Mouse (Mus musculus): ENCODE results near the gene Kidins220.

The Kidins220 gene

DNA sequence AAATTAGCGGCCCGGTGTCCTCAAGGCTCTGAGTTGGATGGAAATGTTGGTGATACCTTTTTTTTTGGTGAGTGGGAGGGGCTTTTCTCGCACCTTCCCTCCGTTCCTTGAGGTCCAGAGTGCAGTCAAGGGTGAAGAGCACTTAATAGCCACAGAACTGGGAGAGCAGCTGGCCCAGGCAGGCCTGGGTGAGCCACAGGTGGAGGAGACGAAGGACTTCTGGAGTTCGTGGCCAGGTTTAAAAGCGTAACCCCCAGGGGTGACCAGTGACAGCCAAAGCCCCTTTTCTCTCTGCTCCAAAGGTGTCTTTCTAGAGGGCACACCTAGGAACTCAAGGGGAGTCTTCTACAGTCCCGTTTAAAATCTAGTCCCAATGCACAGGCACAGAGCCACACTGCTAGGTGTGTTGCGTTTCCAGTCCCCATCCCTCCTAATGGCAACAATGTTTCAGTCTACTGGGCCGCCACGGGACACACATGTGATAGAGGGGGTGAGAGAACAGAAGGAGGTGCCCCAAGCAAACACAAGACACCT, 118.6 kb downstream of the Kidins220 start:
- no peak for DNase-seq

DNA sequence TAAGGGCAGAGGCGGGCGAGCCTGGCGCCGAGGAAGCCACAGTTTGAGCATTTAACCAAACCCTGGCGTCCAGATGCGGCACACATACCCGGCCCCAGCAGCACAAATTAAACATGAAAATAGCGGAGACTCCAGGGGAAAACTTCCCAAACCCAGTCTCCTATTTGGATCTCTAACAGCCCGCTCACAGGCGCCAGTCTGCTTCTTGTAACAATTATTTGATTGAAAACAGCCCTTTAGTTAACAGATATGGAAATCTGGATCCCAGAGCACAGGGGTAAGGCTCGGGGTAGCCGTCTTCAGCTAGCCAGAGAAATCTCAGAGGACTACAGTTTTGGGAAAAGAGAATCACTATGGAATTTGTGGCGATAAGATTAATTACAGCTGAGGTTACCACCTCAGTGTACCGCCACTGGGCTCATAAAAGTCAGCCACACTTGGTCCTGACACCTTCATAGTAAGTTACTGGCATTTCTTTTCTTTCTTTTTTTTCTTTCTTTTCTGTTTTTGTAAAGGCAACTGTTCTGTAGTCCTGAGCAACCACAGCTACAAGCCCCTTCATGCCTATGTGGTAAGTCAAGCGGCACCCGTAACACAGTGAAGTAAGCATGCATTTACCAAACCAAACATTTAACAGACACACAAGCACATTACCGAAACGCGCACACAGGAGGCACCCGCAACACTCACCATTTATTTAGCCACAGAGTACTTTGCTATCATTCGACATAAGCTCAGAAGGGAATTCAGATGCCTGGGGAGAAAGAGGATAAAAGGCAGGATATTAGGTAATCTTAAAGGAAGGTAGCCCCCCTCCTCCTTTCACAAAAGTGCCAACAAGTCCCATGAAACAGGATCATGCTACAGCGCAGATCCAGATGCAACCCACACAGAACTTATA, 120.1 kb downstream of the Kidins220 start:
- peak; percentile 36 for DNase-seq

DNA sequence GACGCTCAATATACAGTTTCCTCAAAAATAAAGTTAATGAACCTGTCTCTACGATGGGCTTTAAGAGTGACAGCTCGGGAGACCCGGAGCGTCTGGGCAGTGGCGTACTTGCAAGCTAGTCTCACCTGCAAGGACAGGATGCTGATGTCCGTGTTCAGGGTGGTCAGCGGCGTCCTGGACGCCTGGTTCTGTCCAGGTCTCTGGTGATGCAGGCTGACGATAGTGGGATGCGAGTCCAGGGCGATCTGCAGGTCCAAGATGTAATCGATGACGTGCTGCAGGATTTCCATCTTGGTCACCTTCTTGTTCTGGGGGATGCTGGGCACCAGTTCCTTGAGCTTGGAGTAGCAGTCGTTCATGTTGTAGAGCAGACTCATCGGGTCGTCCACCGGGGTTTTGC, 120.8 kb downstream of the Kidins220 start:
- DNase-seq = no peak

DNA sequence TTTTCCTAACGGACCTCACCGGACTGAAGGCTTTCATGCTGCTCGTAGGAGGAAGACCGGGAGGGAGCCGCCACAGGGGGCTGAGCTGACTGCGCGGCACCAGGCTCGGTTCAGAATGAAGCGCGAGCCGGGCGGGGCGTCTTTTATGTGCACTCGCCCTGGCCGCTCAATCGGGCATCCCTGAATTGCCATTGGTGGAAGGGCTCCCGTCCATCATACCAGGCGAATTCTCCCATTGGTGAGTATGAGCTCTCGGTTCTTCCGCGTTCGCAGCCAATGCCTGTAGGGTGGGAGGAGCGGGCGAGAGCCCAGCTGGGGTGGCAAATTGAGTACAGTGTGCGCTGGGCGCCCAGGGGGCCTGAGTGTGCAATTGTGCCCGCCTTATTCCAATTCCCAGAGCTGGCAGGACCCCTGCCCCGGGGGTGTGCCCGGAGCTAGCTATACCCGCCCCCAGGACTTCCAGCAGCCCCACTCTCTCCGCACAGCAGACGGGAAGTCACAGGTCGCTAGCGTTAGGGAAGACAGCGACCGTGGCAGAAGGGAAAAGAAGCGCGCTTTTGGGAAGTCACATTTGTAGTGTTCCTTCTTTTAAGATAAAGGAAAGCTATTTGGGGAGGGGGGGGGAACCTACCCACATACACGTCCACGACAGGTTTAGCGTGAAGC, 121.4 kb downstream of the Kidins220 start:
- peak; percentile 97 for DNase-seq

DNA sequence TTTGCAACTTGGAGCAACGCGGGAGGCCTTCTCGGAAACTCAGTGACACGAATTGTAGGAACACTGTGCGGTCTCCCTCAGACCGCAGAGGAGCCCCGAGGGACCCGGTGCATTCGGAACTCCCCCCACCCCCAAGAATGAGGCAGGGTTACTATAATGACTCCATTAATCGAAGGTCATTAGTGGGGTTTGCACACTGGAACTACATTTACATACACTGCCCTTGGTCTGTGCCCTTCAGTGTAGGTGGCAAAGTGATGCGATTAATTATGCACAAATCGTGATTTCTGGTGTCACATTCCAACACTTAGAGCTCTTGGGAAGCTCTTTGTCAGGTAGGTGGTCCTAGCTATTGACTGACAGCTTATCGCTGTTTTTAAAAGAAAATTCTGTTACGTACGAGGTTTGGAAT, 121.9 kb downstream of the Kidins220 start:
- DNase-seq = no peak

DNA sequence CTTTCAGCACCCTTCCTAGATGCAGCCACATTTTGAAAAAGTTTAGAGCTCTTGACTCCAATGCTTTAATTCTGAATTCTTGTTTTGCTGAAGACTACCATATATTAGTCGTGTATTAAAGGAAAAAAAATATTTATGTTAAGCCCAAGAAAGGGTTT, 122.2 kb downstream of the Kidins220 start, which contains the start of gene Id2:
Gene Id2, minus strand, starts transcription at position 89 of the 158 bp plus-strand sequence.
- no peak for DNase-seq

DNA sequence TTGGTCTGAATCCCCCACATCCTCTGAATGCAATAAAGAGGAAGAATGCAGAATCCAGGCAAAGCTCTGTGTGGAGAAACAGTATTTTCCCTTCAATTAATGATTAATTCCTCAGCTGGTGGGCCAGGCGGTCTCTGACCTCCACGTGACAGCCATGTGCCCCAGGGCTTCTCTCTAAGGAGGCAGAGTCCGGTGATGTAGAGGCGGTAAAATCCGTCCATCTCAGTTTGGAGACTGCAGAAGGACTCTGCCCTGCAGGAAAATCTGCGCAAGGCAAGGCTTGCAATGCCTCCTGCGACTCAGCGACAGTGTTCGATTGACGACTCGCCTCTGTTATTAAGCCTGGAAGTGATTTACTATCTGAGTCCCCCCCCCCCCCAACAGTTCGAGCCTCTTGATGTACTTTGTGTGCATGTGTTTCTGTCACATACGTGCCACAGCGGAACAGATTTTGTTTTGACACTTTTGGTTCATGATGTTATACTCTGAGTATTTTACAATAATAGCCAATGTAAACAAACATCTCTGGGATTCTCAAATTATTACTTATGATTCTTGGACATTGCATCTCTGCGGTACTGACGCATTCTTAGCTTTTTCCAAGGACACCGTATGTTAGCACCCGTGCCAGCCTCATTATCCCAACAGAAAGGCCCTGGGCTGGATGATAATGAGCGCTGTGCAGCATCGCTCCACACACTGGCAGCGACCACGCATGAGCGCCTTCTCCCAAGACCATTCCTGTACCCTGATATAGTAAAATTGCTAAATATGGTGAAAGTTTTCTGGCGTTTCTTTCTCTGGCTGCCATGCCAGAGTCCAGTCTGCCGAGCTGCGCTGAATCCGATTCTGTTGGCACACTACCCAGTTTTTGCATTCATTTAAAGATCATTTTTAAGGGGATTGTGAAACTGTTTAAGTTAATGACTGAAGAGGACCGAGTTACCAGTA, 122.8 kb downstream of the Kidins220 start:
- DNase-seq = peak; percentile 26

DNA sequence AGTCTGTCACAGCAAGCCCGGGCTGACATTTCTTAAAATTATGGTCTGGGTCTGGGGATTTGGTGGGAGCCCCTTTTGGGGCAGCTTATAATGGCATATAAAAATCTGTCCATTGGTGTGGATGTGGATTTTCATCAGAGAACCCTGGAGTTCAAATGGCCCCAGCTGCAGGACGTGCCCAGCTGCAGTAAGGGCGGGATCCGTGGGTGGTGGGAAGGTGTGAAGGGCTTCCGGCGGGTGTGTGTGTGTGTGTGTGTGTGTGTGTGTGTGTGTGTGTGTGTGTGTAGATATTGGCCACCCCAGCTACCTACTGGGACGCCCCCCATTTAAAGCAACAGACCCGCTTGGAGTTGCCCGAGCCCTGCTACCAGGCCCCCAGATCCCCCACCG, 123.4 kb downstream of the Kidins220 start:
- DNase-seq = no peak

DNA sequence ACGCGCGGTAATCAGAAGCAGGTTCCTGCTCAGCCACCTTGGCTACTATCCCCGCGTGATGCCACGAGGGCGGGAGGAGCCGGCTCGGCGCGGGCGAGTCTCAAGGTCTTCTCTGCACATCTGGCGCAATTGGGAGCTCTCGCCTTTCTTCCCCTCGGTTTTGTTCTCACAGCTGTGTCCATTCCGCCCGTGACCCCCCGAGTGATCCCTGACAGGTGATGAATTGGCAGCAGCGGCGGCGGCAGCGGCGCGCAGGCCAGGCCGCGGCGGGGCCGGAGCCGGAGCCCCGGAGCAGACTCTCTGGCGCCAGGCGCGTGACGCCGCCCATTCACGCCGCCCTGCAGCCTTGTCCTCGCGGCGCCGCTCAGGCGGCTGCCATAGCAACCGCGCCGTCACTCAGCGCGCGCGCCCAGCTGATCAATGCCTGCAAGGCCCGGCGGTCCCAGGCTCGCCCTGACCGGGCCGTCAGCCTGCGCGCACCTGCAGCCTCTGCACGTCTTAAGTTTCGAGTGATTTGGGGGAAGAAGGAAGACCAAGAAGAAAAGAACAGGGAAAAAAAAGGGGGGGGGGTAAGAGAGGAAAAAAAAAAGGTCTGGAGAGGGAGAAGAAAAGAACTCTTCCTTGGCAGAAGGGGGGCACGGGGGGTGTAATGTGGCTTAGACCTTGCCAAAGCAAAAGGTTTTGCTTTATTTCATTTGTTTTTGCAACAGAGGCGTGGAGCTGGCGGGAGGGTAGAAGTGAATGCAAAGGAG, 124.0 kb downstream of the Kidins220 start:
- DNase-seq = peak; percentile 94

DNA sequence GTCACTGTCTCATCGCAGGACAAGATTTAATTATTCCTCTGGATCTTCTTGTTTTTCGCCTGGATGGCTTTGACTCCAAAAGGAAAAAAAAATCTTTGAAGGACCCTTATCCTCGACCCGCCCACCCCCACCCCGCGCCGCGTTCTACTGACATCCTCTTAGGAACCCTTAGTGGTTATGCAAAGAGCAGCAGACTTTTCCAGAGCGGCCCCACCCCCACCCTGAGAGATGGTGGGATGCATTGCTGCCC, 124.5 kb downstream of the Kidins220 start:
- DNase-seq = peak; percentile 52

DNA sequence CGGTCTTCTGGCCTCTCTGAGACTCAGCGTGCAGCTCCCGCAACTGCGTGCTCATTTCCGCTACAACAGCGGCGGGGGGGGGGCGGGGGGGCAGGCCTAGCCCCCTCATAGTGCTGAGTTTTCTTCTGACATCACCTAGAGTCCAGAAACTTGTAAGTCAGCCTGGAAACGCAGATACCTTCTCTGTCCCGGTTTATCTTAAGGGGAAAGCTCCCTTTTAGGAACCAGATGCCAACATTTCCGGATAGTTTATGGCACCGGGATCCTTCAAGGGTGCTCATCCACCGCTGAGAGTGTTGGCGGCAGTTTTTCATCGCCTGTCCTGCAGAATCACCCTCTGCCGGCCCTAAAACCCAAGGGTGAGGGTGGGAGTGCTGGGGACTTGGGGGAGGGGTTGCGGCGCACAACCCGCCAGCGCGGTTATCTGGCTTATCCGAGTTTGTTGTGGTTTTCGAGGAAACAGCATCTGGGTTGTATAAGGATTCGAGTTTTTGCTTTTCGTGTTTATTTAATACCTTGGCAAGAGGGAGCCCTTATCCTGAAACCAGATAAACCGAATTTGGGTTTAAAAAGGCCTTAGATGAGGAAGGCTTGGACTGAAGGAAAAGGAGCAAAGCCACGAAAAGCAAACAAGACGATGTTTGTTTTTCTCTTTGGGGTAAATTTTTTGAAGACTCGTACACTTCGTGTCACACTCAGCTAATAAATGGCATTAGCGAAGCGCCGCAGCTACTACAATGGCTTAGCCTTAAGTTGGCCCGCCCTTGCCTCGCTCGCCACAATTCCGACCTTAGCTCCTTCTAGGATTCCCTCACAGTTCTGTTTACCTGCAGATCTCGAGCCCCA, 125.1 kb downstream of the Kidins220 start:
- DNase-seq = peak; percentile 44

DNA sequence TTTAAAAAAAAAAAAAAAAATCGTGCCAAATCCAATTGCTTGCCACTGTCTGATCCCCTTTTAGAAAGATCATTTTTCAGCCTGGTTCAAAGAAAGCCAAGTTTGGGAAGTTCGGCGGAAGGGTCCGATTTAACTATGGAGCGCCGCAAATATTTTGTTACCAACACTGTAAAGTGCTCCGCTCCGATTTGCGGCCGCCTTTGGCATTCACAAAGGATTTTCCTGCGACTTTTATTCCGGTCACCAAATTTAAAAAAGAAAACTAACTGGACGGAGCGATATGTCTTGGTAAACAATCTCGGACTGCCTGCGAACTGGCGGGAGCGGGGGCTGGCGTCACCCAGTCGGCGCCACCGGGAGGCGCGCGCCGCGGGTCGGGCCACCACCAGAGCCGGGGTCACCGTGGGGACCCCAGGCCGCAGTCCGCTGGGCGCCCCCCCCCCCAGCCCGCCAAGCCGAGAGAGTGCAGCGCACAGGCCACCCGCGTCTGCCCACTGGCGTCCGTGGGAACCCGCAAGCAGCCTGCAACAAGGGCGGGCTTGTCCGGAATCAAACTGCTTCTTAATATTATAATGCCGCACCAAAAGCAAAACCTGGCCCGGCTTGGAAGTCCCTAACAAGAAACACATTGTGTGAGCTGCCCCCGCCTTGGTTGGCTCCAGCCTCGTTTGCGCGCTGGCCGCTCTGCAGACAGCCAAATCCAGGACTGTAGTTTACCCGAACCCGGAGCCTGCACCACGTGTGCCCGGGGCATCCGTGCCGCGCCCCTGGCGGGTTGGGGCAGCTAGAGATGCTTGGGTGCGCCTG, 125.9 kb downstream of the Kidins220 start:
- DNase-seq = peak; percentile 60

DNA sequence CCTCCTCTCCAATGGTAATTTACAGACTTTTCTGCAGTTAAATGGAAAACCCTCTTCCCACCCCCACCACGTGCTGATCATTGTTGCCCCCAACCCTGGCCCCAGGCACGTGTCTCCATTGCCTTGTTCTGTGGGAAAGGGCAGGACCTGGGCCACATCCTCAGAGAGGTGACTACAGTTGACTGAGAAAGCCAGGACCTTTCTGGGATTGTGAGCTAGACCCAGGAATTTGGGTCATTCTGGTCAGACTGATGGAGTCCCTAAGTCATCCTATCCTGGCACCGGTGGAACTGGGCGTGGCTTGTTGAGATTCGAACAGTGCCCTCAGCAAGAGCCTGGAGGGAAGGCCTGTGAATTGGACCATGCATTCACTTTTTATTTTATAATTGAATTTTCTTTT, 126.7 kb downstream of the Kidins220 start:
- DNase-seq = peak; percentile 18

DNA sequence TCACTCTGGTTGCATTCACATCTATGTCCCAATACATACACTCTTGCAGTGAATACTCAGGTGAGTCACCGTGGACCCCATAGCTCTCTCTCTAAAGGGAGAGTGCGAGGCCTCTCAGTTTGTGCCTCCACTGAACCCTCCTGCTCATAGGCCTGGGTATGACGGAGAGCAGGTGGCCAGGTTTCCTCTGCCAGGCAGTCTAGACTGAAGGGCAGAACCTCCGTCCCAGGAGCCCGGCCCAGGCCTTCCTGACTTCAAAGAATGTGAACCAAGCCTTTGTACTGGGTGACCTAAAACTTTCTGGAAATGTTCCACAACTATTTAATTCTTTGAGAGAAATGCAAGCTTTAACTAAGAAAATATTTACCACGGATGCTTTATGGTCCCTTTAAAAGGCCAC, 129.2 kb downstream of the Kidins220 start:
- DNase-seq = no peak

DNA sequence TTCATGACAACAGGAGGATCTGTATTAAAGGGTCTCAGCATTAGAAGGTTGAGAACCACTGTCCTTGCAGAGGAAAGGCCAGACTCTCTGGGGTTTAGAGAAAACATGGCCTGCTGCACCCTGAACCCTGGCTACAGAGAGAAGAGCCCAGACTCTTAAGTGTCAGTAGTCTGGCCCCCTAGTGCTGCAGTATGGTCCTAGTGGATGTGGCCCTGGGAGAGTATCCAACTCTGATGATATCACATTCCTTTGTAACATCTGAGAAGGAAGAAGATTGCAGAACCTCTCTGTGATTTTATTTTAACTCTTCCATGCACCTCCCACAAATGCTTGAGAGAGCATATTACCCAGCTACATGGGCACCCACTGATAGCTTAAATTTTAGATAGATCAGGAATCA, 129.8 kb downstream of the Kidins220 start:
- DNase-seq = no peak

DNA sequence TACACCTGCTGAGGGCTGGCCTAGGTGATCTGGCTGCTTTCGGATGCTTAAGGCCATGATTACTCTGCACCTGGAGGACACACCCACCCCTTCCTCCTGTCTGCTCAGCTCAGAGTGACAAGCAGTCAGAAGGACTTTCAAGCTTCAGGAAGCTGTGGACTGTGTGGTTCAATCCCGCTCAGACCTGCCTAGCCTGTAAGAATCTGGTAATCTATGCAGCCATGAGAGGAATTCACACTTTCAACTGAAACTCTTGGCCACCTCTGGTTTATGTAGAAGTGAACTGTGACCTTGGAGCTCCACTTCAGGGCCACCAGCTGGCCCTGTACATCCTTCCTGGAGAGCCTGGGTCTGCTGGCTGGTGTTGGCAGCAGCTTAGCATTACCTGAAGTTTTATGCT, 134.1 kb downstream of the Kidins220 start:
- no peak for DNase-seq

DNA sequence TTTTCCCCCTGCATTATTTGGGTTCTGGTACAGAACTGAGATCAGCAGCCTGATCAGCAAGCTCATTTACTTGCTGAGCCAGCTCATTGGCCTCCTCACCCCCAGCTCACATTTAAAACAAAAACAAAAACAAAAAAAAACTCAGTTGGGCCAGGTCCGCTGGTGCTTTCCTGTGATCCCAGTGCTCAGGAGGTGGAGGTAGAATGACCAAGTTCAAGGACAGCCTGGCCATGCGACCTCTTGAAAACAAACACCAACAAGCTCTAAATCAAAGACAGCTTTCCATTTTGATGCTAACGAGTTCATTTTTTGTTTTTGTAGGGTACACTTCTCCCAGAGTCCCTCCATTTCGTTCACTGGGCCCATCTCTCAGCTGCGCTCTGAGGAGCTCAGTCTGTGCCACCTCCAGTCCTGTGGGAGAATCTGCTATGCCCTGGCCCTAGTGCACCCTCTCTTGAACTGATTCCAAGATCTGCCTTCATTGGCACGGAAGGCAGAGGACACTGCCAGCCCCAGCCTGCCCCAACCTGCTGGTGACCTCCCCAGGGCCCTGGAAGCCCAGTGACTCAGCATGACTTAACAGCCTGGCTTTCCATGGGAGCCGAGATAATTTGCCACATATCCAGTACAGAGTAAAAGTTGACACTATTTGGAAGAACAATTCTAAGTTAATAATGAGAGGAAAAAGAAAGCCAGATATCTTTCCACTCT, 135.4 kb downstream of the Kidins220 start:
- no peak for DNase-seq

DNA sequence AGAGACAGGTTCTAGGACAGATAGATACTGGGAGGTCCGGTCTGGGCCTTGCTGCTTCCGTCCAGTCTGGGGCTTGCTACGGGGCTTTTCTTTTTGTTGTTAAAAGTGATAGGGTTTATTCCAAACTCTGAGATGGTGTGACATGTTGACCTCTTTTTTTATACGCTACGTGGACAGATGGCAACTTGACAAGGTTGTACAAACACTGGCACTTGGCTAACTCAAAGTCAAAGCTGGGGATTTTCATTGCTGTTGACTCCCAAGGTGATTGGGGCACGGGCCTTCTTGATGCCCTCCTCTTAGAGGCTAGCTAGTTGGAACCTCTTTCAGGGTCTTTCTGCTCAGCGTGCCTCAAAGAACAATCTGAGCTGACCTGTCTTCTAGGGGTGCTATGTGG, 136.0 kb downstream of the Kidins220 start:
- DNase-seq = no peak

Data from lung, postnatal 14 days (tissue).